Mouse (Mus musculus) left cerebral cortex, adult 2 months (tissue): ENCODE results near the gene Ccl24. TPM values are rescaled to one million over a fixed set of nuclear protein-coding genes. Genes with fewer than 3 reads are reported as not detected.

ENCODE experiments used
- DNase-seq, 2 experiments: peaks; one replicate each; pipeline ENCODE4 v3.0.0; 2021 to 2022; ENCODE audit warnings: low spot score in 2 of 2, mixed read lengths in 1 of 2; ENCODE audit errors: extremely low spot score in 1 of 2
- H3K27ac ChIP-seq: fragments of 200-600 bp; 2 replicates; pipeline ENCODE4 v1.8.1; 2022
- H3K4me3 ChIP-seq: fragments of 200-600 bp; 2 replicates; pipeline ENCODE4 v1.8.1; 2022
- CTCF ChIP-seq: fragments of 200-600 bp; IDR thresholded peaks from 2 replicates; pipeline ENCODE4 v1.8.1; 2022; ENCODE audit warnings: antibody characterized with exemption, mild to moderate bottlenecking, moderate library complexity
- intact Hi-C: fragments of 180-260 bp; cut with DNase I; formaldehyde crosslinking; loops from one replicate; pipeline ENCODE4 v1.15.1; 2025
- total RNA-seq, 2 experiments: library from RNA; stranded (reverse); gene quantifications; 2 replicates each; pipeline ENCODE4 v1.2.3; 2021

Gene Ccl24
- total RNA-seq, 2 experiments from 2014 or later = 0.68 TPM; not detected in 1

DNA sequence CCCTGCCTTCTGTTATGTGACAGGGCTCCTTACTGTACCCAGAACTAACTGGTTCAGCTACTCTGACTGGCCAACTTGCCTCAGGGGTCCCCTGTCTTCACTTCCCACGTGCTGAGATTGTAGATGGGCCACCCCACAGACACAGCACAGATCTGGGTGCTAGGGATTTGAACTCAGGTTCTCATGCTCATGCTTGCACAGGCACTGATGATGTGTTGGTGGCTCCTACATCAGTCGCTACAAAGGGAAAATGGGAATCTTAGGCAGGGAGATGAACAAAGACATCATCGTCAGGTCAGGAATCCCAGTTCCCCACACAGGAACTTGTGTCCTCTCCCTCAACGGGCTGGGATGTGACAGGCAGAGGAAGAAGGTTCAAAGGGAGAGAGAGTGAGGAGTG lies 3.2 kb upstream of the Ccl24 start:
- intact Hi-C loops = no loop called here
- H3K4me3 ChIP-seq = no peak overlapping the region
- TF ChIP-seq CTCF = no peak
- DNase-seq = no peak
- no peak overlapping the region for H3K27ac ChIP-seq

DNA sequence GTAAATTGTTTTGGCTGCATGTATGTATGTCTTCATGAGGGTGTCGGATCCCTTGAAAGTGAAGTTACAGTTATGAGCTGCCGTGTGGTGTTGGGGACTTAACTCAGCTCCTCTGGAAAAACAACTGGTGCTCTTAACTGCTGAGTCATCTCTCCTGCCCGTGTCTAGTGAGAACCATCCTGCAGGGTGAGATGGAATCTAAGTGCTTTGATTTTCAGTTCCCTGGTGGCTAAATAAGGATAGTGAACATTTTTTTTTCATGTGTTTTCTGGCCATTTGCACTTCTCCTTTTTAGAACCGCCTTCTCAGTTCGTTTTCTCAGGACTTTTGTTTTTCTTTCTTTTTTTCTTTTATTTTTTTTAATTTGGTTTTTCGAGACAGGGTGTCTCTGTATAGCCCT lies 4.2 kb downstream of the Ccl24 start:
- H3K4me3 ChIP-seq = no peak overlapping the region
- peak; percentile 34 for TF ChIP-seq CTCF
- H3K27ac ChIP-seq = no peak overlapping the region
- DNase-seq = no peak
- intact Hi-C loops = loop anchor here (5.0 kb wide), 1 partner anchor 144 kb away; no protein-coding TSS in a partner anchor

DNA sequence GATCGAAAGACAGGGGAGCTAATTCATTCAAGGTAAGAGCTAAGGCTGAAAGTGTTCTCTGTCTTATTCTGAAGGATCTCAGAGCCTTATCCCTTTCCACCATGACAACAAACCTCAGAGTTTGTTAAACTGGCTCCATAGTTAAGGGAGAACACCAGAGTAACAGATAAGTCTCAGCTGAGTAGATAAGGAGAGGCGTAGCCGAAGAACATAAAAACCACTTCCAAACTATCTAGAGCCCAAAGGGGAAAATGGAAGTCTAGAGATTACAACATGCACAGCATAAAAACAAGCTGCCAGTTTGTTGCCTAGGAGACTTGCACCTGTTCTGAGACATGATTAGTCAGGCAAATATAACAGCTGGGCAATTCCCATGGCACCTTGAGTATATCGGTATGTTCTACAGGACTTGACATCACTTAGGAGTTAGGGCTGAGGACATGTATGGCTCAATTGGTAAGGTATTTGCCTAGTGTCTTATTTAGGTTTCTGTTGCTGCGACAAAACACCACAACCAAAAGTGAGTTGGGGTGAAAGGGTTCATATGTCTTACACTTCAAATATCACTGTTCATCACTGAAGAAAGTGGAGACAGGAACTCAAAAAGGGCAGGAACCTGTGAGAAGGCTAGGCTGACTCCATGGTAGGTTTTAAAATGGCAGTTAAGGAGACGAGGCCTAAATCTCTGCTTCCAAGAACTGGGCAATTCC lies 5.1 kb downstream of the Ccl24 start:
- intact Hi-C loops = loop anchor here (5.0 kb wide), 1 partner anchor 145 kb away; no protein-coding TSS in a partner anchor
- H3K27ac ChIP-seq = no peak overlapping the region
- TF ChIP-seq CTCF = no peak
- DNase-seq = no peak
- no peak overlapping the region for H3K4me3 ChIP-seq

DNA sequence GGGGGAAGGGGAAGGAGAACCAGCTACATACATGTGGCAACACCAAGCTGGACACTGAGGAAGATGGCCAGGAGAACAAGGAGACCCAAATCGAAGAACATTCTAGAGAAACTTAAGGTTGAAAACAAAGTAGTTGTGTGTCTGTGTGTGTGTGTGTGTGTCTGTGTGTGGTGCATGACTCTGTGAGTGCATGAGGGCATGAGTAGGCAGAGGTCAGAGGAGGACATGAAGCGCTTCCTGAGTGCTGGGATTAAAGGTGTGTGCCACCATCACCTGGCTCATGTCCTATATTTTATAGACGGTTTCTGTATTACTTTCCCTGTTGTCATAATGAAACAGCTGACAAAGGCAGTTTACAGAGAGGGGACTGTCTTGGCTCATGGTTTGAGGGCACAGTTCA lies 9.4 kb downstream of the Ccl24 start, which contains the start of gene Ccl26:
Ccl26 (minus strand) TSS at position 101 of the 400 bp plus-strand sequence.
- Histone ChIP-seq H3K4me3 (no peak within 1 kb of the TSS), H3K27ac (no peak within 1 kb of the TSS)
- no peak for DNase-seq
- TF ChIP-seq CTCF = no peak
- intact Hi-C loops = no loop called here

DNA sequence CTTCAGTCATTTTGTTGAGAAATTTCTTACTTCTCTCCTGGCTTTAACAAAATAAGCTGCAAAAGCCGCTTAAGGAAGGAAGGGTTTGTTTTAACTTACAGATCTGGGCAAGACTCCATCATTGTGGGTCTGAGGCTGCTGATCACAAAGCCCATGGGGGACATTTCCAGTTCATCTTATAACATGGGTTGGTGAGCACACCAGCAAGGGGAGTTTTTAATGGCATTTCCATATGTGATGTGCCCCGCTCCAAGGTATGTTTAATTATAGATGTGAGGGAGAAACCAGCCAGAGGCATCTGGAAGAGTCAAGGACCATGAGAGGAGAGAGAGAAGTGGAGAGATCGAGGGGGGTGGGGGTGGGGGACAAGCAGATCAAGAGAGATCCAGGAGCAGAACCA lies 15.2 kb downstream of the Ccl24 start:
- H3K27ac ChIP-seq = no peak overlapping the region
- intact Hi-C loops = no loop called here
- no peak overlapping the region for H3K4me3 ChIP-seq
- TF ChIP-seq CTCF = no peak
- DNase-seq = no peak

DNA sequence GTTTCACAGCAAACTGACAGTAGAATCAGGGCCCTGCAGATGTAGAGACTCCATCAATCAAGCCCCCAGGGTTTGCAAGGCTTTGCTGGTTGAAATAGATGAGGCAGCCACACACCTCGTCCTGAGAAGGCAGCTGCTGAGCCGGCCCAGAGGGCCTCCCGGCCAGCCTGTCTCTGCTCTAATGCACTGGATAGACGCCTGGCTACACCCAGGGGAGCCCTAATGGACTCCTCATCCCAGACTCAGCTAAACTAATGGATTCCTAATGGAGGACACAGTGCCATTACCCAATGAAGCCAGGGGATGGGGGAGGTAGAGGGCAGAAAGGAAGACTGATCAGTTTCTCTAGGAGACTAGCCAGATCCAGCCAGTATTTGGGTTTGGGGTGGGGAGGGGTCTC lies 15.8 kb downstream of the Ccl24 start:
- no peak for TF ChIP-seq CTCF
- intact Hi-C loops = no loop called here
- DNase-seq = no peak
- no peak overlapping the region for H3K4me3 ChIP-seq
- H3K27ac ChIP-seq = no peak overlapping the region

DNA sequence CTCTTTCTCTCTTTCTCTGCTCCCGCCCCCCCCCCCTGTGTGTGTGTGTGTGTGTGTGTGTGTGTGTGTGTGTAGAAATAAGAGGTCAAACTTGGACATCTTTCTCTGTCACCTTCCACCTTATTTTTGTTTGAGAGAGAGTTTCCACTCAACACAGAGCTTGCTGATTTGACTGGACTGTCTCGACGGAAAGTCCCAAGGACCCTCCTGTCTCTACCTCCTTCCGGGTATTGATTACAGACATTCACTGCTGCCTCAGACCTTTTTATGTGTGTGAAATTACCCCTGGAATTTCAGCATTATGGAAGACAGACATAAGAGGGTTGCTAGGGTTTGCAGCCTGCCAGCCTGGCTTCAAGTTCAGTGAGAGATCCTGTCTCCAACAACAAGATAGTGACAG lies 16.6 kb downstream of the Ccl24 start:
- DNase-seq = no peak
- Histone ChIP-seq H3K4me3 (no peak overlapping the region), H3K27ac (no peak overlapping the region)
- intact Hi-C loops = no loop called here
- no peak for TF ChIP-seq CTCF

DNA sequence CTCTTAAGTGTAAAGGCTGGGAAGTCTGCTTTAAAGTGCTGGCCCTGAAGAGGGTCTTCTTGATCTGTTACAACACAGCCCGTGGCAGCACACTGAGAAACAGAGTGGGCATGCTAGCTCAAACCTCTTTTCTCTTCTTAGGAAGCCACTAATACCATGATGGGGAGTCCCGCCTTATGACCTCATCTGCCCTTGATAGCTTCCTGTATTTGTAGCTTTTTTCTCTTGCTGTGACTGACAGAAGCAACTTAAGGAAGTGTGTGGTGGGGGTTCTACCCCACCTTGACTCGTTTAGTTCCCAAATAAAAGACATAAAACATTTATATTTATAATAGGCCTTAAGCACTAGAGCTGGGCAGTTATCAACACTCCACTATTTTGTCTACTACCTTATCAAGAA lies 21.3 kb downstream of the Ccl24 start:
- no peak overlapping the region for H3K4me3 ChIP-seq
- DNase-seq = no peak
- TF ChIP-seq CTCF = no peak
- H3K27ac ChIP-seq = no peak overlapping the region
- intact Hi-C loops = loop anchor here (2.0 to 5.0 kb wide), 2 partner anchors 61 to 211 kb away; no protein-coding TSS in a partner anchor

DNA sequence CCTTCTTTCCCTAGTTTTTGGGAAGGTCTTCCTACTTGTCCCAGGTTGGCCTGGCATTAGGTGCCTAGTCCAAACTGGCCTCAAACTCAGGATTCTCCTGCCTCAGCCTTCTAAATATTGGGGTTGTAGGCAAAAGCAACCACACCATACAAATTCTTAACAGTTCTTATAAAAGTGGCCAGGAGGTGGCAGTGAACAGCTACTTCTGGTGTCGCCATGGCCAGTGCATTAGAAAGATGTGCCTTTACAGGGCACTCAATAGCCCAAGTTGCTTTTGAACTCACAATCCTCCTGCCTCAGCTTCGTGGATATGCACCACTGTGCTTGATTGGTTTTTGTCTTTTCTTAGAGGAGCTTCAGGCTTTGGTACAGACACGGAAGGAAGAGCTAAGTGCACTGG lies 21.9 kb downstream of the Ccl24 start:
- intact Hi-C loops = loop anchor here (2.0 to 5.0 kb wide), 2 partner anchors 62 to 211 kb away; no protein-coding TSS in a partner anchor
- Histone ChIP-seq H3K27ac (no peak overlapping the region), H3K4me3 (no peak overlapping the region)
- TF ChIP-seq CTCF = peak; percentile 69
- peak in 1 of 2 experiments; percentile 32 for DNase-seq

DNA sequence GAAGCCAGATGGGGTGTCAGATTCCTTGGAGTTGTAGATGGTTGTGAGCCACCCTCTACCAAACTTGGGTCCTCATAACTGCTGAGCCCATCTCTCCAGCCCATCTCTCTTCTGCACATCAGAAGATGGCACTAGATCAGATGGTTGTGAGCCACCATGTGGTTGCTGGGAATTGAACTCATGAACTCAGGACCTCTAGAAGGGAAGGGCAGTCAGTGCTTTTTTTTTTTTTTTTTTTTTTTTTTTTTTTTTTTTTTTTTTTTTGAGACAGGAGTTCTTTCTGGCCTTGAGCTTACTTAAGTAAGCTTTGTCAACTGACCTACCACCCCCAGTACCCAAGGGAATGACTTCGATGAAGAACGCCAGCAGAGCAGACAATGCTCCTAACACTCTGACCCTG lies 24.9 kb downstream of the Ccl24 start:
- no peak overlapping the region for H3K27ac ChIP-seq
- no peak for TF ChIP-seq CTCF
- intact Hi-C loops = loop anchor here (5.0 kb wide), 1 partner anchor 84 kb away; the partner anchor contains the start of gene Rhbdd2
- DNase-seq = no peak
- H3K4me3 ChIP-seq = no peak overlapping the region

DNA sequence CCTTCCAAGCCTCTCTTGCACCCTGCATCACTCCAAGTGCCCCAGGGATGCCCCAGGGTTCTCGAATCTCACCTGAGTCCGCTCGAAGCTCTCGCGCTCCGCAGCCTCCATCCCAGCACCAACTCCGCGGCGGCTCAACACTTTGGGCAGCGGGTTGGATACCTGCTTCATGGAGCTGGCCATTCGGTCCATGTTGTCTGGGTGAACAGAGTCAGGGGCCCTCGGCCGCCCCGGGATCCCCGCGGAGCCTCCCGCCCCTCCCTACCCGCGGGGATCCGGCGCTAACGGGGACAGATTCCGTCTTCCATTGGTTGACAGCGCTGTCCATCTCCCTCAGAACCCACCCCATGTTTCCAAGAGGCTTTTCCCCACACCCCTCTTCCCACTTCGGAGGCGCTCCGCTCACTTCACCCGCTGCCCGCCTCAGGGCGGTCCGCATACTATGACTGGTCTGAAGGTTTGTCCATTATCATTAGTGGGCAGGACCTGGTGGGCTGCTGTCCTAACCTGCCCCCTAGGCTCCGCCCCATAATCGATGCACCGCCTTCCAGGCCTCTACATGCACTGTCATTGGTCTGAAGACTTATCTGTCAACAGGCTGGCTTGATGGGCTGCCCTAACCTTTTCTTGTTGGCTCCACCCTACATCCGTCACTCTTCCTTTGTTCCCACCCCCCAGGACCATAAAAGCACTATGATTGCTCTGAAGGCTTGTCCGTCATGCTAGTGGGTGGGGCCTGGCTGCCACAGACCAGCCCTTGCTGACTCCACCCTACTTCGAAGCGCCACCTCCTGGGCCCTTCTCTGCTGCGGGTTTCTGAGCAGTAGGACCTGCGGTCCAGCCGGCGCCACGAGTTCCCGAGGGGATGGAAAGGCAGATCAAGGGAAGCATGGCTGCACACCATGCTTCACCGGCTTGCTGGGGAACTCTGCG lies 27.7 kb downstream of the Ccl24 start, which contains the start of gene Hip1:
Hip1 (minus strand) TSS at position 256 of the 933 bp plus-strand sequence.
- peak within 1 kb of the TSS; percentile 92 for H3K27ac ChIP-seq
- peak within 1 kb of the TSS; percentile 82 for H3K4me3 ChIP-seq
- peak; percentile 60 for TF ChIP-seq CTCF
- DNase-seq = peak; percentile 97 to 99
- intact Hi-C loops = loop anchor here (5.0 kb wide), 2 partner anchors 87 to 148 kb away; partner anchors contain the start of gene Rhbdd2

DNA sequence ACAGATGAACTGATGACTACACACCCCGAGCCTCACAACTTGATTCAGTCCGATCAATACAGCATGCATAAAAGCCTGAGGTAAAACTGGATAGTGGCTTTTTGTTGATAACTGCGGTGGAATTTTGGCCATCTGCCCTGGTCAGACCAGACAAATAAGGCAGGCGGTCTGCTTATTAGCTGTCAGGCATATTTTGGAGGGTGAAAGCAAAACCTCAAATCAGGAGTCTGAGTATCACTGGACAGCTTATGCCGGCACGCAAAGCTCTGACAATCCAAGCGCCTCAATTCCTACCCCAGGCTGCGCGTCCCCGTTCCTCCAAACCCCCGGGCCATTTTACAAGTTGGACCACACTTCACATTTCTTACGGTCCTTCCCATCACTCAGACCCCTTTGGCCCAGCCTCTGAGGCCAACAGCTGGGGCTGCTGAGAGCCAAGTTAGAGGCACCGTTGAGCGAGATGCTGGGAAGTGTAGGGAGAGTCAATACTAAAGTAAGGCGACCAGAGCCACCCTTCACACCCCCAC lies 28.8 kb downstream of the Ccl24 start:
- peak overlapping the region; percentile 92 for H3K27ac ChIP-seq
- H3K4me3 ChIP-seq = peak overlapping the region; percentile 82
- intact Hi-C loops = loop anchor here (5.0 kb wide), 1 partner anchor 147 kb away; no protein-coding TSS in a partner anchor
- DNase-seq = no peak
- TF ChIP-seq CTCF = no peak
